Mouse (Mus musculus): ENCODE measurements around the gene Nbea. TPM values are rescaled to one million over a fixed set of nuclear protein-coding genes. Genes with fewer than 3 reads are reported as not detected.

Nbea gene
- total RNA-seq, 1 experiment, result 9.1 TPM

- DNase-seq (ENCODE audit: low read depth, low spot score), result no peak
- H3K27ac ChIP-seq (ENCODE audit: insufficient read depth, low read depth, low read length, poor library complexity, severe bottlenecking), result no peak overlapping the region
- H3K36me3 ChIP-seq (ENCODE audit: control insufficient read depth, insufficient read depth, low read length, poor library complexity, severe bottlenecking), result no peaks in the 10 kb centered on the region
- no peaks in the 10 kb centered on the region for H3K4me1 ChIP-seq (ENCODE audit: control insufficient read depth in 2 of 2, insufficient read depth in 2 of 2, low read length in 2 of 2, poor library complexity in 1 of 2)
- no peaks in the 10 kb centered on the region for H3K9me3 ChIP-seq (ENCODE audit: control insufficient read depth, insufficient read depth, low read depth, low read length)
- no peak overlapping the region for H3K9ac ChIP-seq (ENCODE audit: insufficient read depth, low read depth, low read length, poor library complexity, severe bottlenecking)
- TF ChIP-seq HCFC1 (IDR thresholded peaks at IDR 0.05; ENCODE audit: borderline replicate concordance, insufficient read depth, low read length) (no peak), CHD2 (IDR thresholded peaks at IDR 0.05; ENCODE audit: low read depth, low read length) (no peak), ZC3H11A (IDR thresholded peaks at IDR 0.05; ENCODE audit: borderline replicate concordance, low read depth, low read length) (no peak), MAFK (IDR thresholded peaks at IDR 0.05; ENCODE audit: insufficient read depth, low read depth, low read length) (no peak), ZNF384 (IDR thresholded peaks at IDR 0.05; ENCODE audit: low read depth, low read length) (no peak)
- no peak overlapping the region for H3K4me3 ChIP-seq (ENCODE audit: insufficient read depth in 1 of 2, low read depth in 1 of 2, low read length in 2 of 2, poor library complexity in 1 of 2, severe bottlenecking in 1 of 2)
- in situ Hi-C loops (cut with MboI; ENCODE audit: low sequenced_read_pairs in 2 of 2, unreplicated experiment in 2 of 2), result no loop called here
Observed at GRCm38 (mm10) chr3:55769308-55769707, 414.2 kb downstream of the Nbea start.

DNA sequence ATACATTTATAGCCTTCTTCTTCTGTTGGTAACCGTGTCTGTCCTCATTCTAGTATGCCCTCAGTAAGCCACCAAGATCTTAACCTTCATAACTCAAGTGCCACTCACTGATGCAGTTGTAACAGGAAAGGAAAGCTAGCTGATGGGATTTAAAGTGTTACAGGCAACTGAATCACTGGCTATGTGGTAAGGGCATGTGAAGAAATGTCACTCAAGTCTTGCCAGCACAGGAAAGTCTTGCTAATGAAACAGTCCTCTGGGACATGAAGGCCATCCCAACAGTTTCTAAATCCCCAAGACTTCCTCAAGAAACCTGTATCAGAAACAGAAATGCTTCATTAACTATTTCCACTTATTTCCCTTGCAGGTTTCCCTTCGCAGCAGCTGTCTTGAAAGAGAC lies 414.8 kb downstream of the Nbea start:
- no peaks in the 10 kb centered on the region for H3K36me3 ChIP-seq (ENCODE audit: control insufficient read depth, insufficient read depth, low read length, poor library complexity, severe bottlenecking)
- no peak overlapping the region for H3K27ac ChIP-seq (ENCODE audit: insufficient read depth, low read depth, low read length, poor library complexity, severe bottlenecking)
- no peaks in the 10 kb centered on the region for H3K9me3 ChIP-seq (ENCODE audit: control insufficient read depth, insufficient read depth, low read depth, low read length)
- no peaks in the 10 kb centered on the region for H3K4me1 ChIP-seq (ENCODE audit: control insufficient read depth in 2 of 2, insufficient read depth in 2 of 2, low read length in 2 of 2, poor library complexity in 1 of 2)
- TF ChIP-seq ZC3H11A (IDR thresholded peaks at IDR 0.05; ENCODE audit: borderline replicate concordance, low read depth, low read length) (no peak), CHD2 (IDR thresholded peaks at IDR 0.05; ENCODE audit: low read depth, low read length) (no peak), MAFK (IDR thresholded peaks at IDR 0.05; ENCODE audit: insufficient read depth, low read depth, low read length) (no peak), ZNF384 (IDR thresholded peaks at IDR 0.05; ENCODE audit: low read depth, low read length) (no peak), HCFC1 (IDR thresholded peaks at IDR 0.05; ENCODE audit: borderline replicate concordance, insufficient read depth, low read length) (no peak)
- DNase-seq (ENCODE audit: low read depth, low spot score), result no peak
- no peak overlapping the region for H3K4me3 ChIP-seq (ENCODE audit: insufficient read depth in 1 of 2, low read depth in 1 of 2, low read length in 2 of 2, poor library complexity in 1 of 2, severe bottlenecking in 1 of 2)
- no peak overlapping the region for H3K9ac ChIP-seq (ENCODE audit: insufficient read depth, low read depth, low read length, poor library complexity, severe bottlenecking)
- in situ Hi-C loops (cut with MboI; ENCODE audit: low sequenced_read_pairs in 2 of 2, unreplicated experiment in 2 of 2), result no loop called here

GRCm38 (mm10) chr3:55763591-55763990 lies 419.9 kb downstream of the Nbea start:
- no peak overlapping the region for H3K9ac ChIP-seq (ENCODE audit: insufficient read depth, low read depth, low read length, poor library complexity, severe bottlenecking)
- H3K4me3 ChIP-seq (ENCODE audit: insufficient read depth in 1 of 2, low read depth in 1 of 2, low read length in 2 of 2, poor library complexity in 1 of 2, severe bottlenecking in 1 of 2), result no peak overlapping the region
- H3K36me3 ChIP-seq (ENCODE audit: control insufficient read depth, insufficient read depth, low read length, poor library complexity, severe bottlenecking), result no peaks in the 10 kb centered on the region
- in situ Hi-C loops (cut with MboI; ENCODE audit: low sequenced_read_pairs in 2 of 2, unreplicated experiment in 2 of 2), result no loop called here
- H3K9me3 ChIP-seq (ENCODE audit: control insufficient read depth, insufficient read depth, low read depth, low read length), result no peaks in the 10 kb centered on the region
- DNase-seq (ENCODE audit: low read depth, low spot score), result no peak
- no peak overlapping the region for H3K27ac ChIP-seq (ENCODE audit: insufficient read depth, low read depth, low read length, poor library complexity, severe bottlenecking)
- no peaks in the 10 kb centered on the region for H3K4me1 ChIP-seq (ENCODE audit: control insufficient read depth in 2 of 2, insufficient read depth in 2 of 2, low read length in 2 of 2, poor library complexity in 1 of 2)
- TF ChIP-seq ZC3H11A (IDR thresholded peaks at IDR 0.05; ENCODE audit: borderline replicate concordance, low read depth, low read length) (no peak), MAFK (IDR thresholded peaks at IDR 0.05; ENCODE audit: insufficient read depth, low read depth, low read length) (no peak), CHD2 (IDR thresholded peaks at IDR 0.05; ENCODE audit: low read depth, low read length) (no peak), ZNF384 (IDR thresholded peaks at IDR 0.05; ENCODE audit: low read depth, low read length) (no peak), HCFC1 (IDR thresholded peaks at IDR 0.05; ENCODE audit: borderline replicate concordance, insufficient read depth, low read length) (no peak)

GRCm38 (mm10) chr3:55758297-55758696 lies 425.2 kb downstream of the Nbea start:
- no peaks in the 10 kb centered on the region for H3K4me1 ChIP-seq (ENCODE audit: control insufficient read depth in 2 of 2, insufficient read depth in 2 of 2, low read length in 2 of 2, poor library complexity in 1 of 2)
- H3K4me3 ChIP-seq (ENCODE audit: insufficient read depth in 1 of 2, low read depth in 1 of 2, low read length in 2 of 2, poor library complexity in 1 of 2, severe bottlenecking in 1 of 2), result no peak overlapping the region
- H3K9ac ChIP-seq (ENCODE audit: insufficient read depth, low read depth, low read length, poor library complexity, severe bottlenecking), result no peak overlapping the region
- in situ Hi-C loops (cut with MboI; ENCODE audit: low sequenced_read_pairs in 2 of 2, unreplicated experiment in 2 of 2), result no loop called here
- TF ChIP-seq HCFC1 (IDR thresholded peaks at IDR 0.05; ENCODE audit: borderline replicate concordance, insufficient read depth, low read length) (no peak), ZNF384 (IDR thresholded peaks at IDR 0.05; ENCODE audit: low read depth, low read length) (no peak)
- no peak overlapping the region for H3K27ac ChIP-seq (ENCODE audit: insufficient read depth, low read depth, low read length, poor library complexity, severe bottlenecking)
- H3K9me3 ChIP-seq (ENCODE audit: control insufficient read depth, insufficient read depth, low read depth, low read length), result no peaks in the 10 kb centered on the region
- DNase-seq (ENCODE audit: low read depth, low spot score), result no peak
- no peaks in the 10 kb centered on the region for H3K36me3 ChIP-seq (ENCODE audit: control insufficient read depth, insufficient read depth, low read length, poor library complexity, severe bottlenecking)

DNA sequence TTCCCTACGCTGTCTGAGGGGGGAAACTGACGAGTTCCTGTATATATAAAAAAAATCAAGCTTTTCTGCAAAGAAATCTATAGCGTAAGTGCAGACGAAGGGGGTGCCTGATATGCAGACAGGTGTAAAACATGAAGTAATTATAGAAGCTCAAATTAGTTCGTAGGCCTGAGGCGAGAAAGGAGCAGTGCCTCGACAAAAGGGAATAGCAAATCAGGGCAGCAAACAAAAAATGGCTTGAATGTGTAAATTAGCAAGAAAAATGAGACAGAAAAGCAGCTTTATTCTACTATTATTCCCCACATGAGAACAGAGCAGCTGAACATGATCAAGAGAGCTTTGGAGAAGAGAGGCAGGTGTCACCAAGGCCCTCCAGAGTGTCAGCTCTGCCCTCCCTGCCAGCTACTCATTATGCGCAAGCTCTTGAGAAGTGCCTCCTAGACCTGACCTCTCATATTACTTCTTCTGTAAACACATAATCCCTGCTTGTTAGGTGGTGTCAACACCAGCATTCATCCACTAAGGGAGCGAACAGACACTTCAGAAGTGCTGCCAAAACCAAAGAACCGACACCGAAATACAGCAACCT lies 426.8 kb downstream of the Nbea start:
- in situ Hi-C loops (cut with MboI; ENCODE audit: low sequenced_read_pairs in 2 of 2, unreplicated experiment in 2 of 2), result no loop called here
- DNase-seq (ENCODE audit: low read depth, low spot score), result no peak
- TF ChIP-seq HCFC1 (IDR thresholded peaks at IDR 0.05; ENCODE audit: borderline replicate concordance, insufficient read depth, low read length) (no peak), ZC3H11A (IDR thresholded peaks at IDR 0.05; ENCODE audit: borderline replicate concordance, low read depth, low read length) (no peak), MAFK (IDR thresholded peaks at IDR 0.05; ENCODE audit: insufficient read depth, low read depth, low read length) (no peak), CHD2 (IDR thresholded peaks at IDR 0.05; ENCODE audit: low read depth, low read length) (no peak), ZNF384 (IDR thresholded peaks at IDR 0.05; ENCODE audit: low read depth, low read length) (no peak)
- Histone ChIP-seq H3K4me1 (ENCODE audit: control insufficient read depth in 2 of 2, insufficient read depth in 2 of 2, low read length in 2 of 2, poor library complexity in 1 of 2) (no peaks in the 10 kb centered on the region), H3K36me3 (ENCODE audit: control insufficient read depth, insufficient read depth, low read length, poor library complexity, severe bottlenecking) (no peaks in the 10 kb centered on the region), H3K4me3 (ENCODE audit: insufficient read depth in 1 of 2, low read depth in 1 of 2, low read length in 2 of 2, poor library complexity in 1 of 2, severe bottlenecking in 1 of 2) (no peak overlapping the region), H3K9me3 (ENCODE audit: control insufficient read depth, insufficient read depth, low read depth, low read length) (no peaks in the 10 kb centered on the region), H3K27ac (ENCODE audit: insufficient read depth, low read depth, low read length, poor library complexity, severe bottlenecking) (no peak overlapping the region), H3K9ac (ENCODE audit: insufficient read depth, low read depth, low read length, poor library complexity, severe bottlenecking) (no peak overlapping the region)

Data from ES-E14 (cell line).